Mouse (Mus musculus): ENCODE measurements around the gene Tmf1. TPM values are rescaled to one million over a fixed set of nuclear protein-coding genes. Genes with fewer than 3 reads are reported as not detected.
A peak's percentile ranks its signal among the peaks of the same experiment; 100 is the strongest.

Tmf1 gene
- polyA plus RNA-seq, 1 experiment: 55.8 TPM

GRCm38 (mm10) chr6:97118327-97118726 is 60.6 kb downstream of the Tmf1 start:
- TF ChIP-seq CTCF (IDR thresholded peaks at IDR 0.05; ENCODE audit: borderline replicate concordance, insufficient read depth, low read length) (no peak), POLR2A (IDR thresholded peaks at IDR 0.05; ENCODE audit: low read depth, low read length) (no peak)
- Histone ChIP-seq H3K4me1 (ENCODE audit: control insufficient read depth, insufficient read depth, low read length) (no peaks in the 10 kb centered on the region), H3K27ac (ENCODE audit: insufficient read depth, low read length) (no peak overlapping the region), H3K4me3 (ENCODE audit: insufficient read depth, low read length) (no peak overlapping the region)

GRCm38 (mm10) chr6:97116896-97117295 is 62.0 kb downstream of the Tmf1 start:
- TF ChIP-seq CTCF (IDR thresholded peaks at IDR 0.05; ENCODE audit: borderline replicate concordance, insufficient read depth, low read length) (no peak), POLR2A (IDR thresholded peaks at IDR 0.05; ENCODE audit: low read depth, low read length) (no peak)
- Histone ChIP-seq H3K4me1 (ENCODE audit: control insufficient read depth, insufficient read depth, low read length) (no peaks in the 10 kb centered on the region), H3K27ac (ENCODE audit: insufficient read depth, low read length) (no peak overlapping the region), H3K4me3 (ENCODE audit: insufficient read depth, low read length) (no peak overlapping the region)

GRCm38 (mm10) chr6:97114821-97115220 is 64.1 kb downstream of the Tmf1 start:
- no peak for TF ChIP-seq POLR2A (IDR thresholded peaks at IDR 0.05; ENCODE audit: low read depth, low read length)
- TF ChIP-seq CTCF (IDR thresholded peaks at IDR 0.05; ENCODE audit: borderline replicate concordance, insufficient read depth, low read length): peak; percentile 20; the same call in 1 of the 2 replicates

GRCm38 (mm10) chr6:97112177-97112576 is 66.7 kb downstream of the Tmf1 start:
- TF ChIP-seq CTCF (IDR thresholded peaks at IDR 0.05; ENCODE audit: borderline replicate concordance, insufficient read depth, low read length): no peak
- TF ChIP-seq POLR2A (IDR thresholded peaks at IDR 0.05; ENCODE audit: low read depth, low read length): no peak
- Histone ChIP-seq H3K4me1 (ENCODE audit: control insufficient read depth, insufficient read depth, low read length) (no peaks in the 10 kb centered on the region), H3K4me3 (ENCODE audit: insufficient read depth, low read length) (no peak overlapping the region), H3K27ac (ENCODE audit: insufficient read depth, low read length) (no peak overlapping the region)

More at GRCm38 (mm10) chr6:97114821-97115220, 64.1 kb downstream of the Tmf1 start:
- Histone ChIP-seq H3K4me1 (ENCODE audit: control insufficient read depth, insufficient read depth, low read length) (no peaks in the 10 kb centered on the region), H3K27ac (ENCODE audit: insufficient read depth, low read length) (no peak overlapping the region), H3K4me3 (ENCODE audit: insufficient read depth, low read length) (no peak overlapping the region)

- H3K27ac ChIP-seq (ENCODE audit: insufficient read depth, low read length): no peak overlapping the region
- no peaks in the 10 kb centered on the region for H3K4me1 ChIP-seq (ENCODE audit: control insufficient read depth, insufficient read depth, low read length)
- H3K4me3 ChIP-seq (ENCODE audit: insufficient read depth, low read length): no peak overlapping the region
- no peak for TF ChIP-seq POLR2A (IDR thresholded peaks at IDR 0.05; ENCODE audit: low read depth, low read length)
- peak; percentile 19; the same call in 1 of the 2 replicates for TF ChIP-seq CTCF (IDR thresholded peaks at IDR 0.05; ENCODE audit: borderline replicate concordance, insufficient read depth, low read length)
Observed at GRCm38 (mm10) chr6:97106777-97107176, 72.1 kb downstream of the Tmf1 start.

GRCm38 (mm10) chr6:97106106-97106505 is 72.8 kb downstream of the Tmf1 start:
- TF ChIP-seq POLR2A (IDR thresholded peaks at IDR 0.05; ENCODE audit: low read depth, low read length) (no peak), CTCF (IDR thresholded peaks at IDR 0.05; ENCODE audit: borderline replicate concordance, insufficient read depth, low read length) (no peak)
- no peaks in the 10 kb centered on the region for H3K4me1 ChIP-seq (ENCODE audit: control insufficient read depth, insufficient read depth, low read length)

GRCm38 (mm10) chr6:97104264-97104852 is 74.6 kb downstream of the Tmf1 start:
- Histone ChIP-seq H3K4me1 (ENCODE audit: control insufficient read depth, insufficient read depth, low read length) (no peaks in the 10 kb centered on the region), H3K27ac (ENCODE audit: insufficient read depth, low read length) (no peak overlapping the region), H3K4me3 (ENCODE audit: insufficient read depth, low read length) (no peak overlapping the region)
- TF ChIP-seq POLR2A (IDR thresholded peaks at IDR 0.05; ENCODE audit: low read depth, low read length) (no peak), CTCF (IDR thresholded peaks at IDR 0.05; ENCODE audit: borderline replicate concordance, insufficient read depth, low read length) (peak; percentile 49; the same call in 1 of the 2 replicates)

More at GRCm38 (mm10) chr6:97106106-97106505, 72.8 kb downstream of the Tmf1 start:
- H3K27ac ChIP-seq (ENCODE audit: insufficient read depth, low read length): no peak overlapping the region
- H3K4me3 ChIP-seq (ENCODE audit: insufficient read depth, low read length): no peak overlapping the region

Other genes with a start within 250 kb of the Tmf1 start
- gene Fam19a4, start 118.7 kb downstream of the Tmf1 start, polyA plus RNA-seq (2011; ENCODE audit: insufficient read length, low read depth, missing spikeins): not detected in 2 replicates
- gene Eogt, start 29.9 kb downstream of the Tmf1 start, polyA plus RNA-seq (2011; ENCODE audit: insufficient read length, low read depth, missing spikeins): 40.3 and 44.5 TPM in 2 replicates
- 136 and 147 TPM in 2 replicates for gene Uba3, start 26.5 kb upstream of the Tmf1 start, polyA plus RNA-seq (2011; ENCODE audit: insufficient read length, low read depth, missing spikeins)
- 140 and 204 TPM in 2 replicates for gene Arl6ip5, start 31.6 kb upstream of the Tmf1 start, polyA plus RNA-seq (2011; ENCODE audit: insufficient read length, low read depth, missing spikeins)
- not detected in 2 replicates for gene Lmod3, start 73.6 kb upstream of the Tmf1 start, polyA plus RNA-seq (2011; ENCODE audit: insufficient read length, low read depth, missing spikeins)

Data from embryonic fibroblast, embryonic 13.5 days (primary cell).